Mouse (Mus musculus): ENCODE measurements at regions not wholly inside any gene's neighbourhood (a gene's known extent, or its start where the extent isn't known, plus 50 kb on each side); places are given as distances from the start of the nearest gene placed in this dataset.

GRCm38 (mm10) chr11:90814471-90814870 lies 126.3 kb upstream of the Tom1l1 start:
- Histone ChIP-seq H3K9me3 (replicated peaks; ENCODE audit: low read length) (peaks cover 58% of the 10 kb centered on the region), H3K79me2 (replicated peaks; ENCODE audit: control insufficient read depth, extremely low read depth, insufficient read depth, poor library complexity, severe bottlenecking) (no peaks in the 10 kb centered on the region), H3K27ac (ENCODE audit: insufficient read depth, low read depth) (no peak overlapping the region), H3K4me1 (ENCODE audit: control insufficient read depth in 1 of 2, insufficient read depth in 2 of 2) (no peaks in the 10 kb centered on the region), H3K4me3 (replicated peaks in 1 of 3; ENCODE audit: low read depth in 2 of 3, low read length in 2 of 3, poor library complexity in 1 of 3) (no peak overlapping the region), H3K27me3 (replicated peaks) (no peaks in the 10 kb centered on the region), H3K9ac (ENCODE audit: insufficient read depth, low read depth) (no peak overlapping the region), H3K36me3 (replicated peaks in 1 of 2; ENCODE audit: control insufficient read depth in 1 of 2, insufficient read depth in 1 of 2, low read length in 1 of 2) (no peaks in the 10 kb centered on the region), H3K4me2 (ENCODE audit: insufficient read depth, low read depth, poor library complexity, severe bottlenecking) (no peak overlapping the region)
- no peak for DNase-seq (ENCODE audit: extremely low read depth)
- TF ChIP-seq POLR2A (IDR thresholded peaks at IDR 0.05; ENCODE audit: low read depth, low read length) (no peak), JUND (conservative IDR thresholded peaks at IDR 0.05; ENCODE audit: low read depth, low read length) (no peak), PAX5 (IDR thresholded peaks at IDR 0.05; ENCODE audit: low read length) (no peak), MAX (IDR thresholded peaks at IDR 0.05; ENCODE audit: low read length) (no peak), MYC (IDR thresholded peaks at IDR 0.05; ENCODE audit: low read depth, low read length) (no peak), NELFE (IDR thresholded peaks at IDR 0.05; ENCODE audit: low read depth, low read length) (no peak), IRF4 (IDR thresholded peaks at IDR 0.05; ENCODE audit: low read depth, low read length) (no peak), ZMIZ1 (IDR thresholded peaks at IDR 0.05; ENCODE audit: low read depth, low read length) (no peak), CTCF (conservative IDR thresholded peaks at IDR 0.05 in 1 of 2, IDR thresholded peaks at IDR 0.05 in 1 of 2; ENCODE audit: low read depth in 2 of 2, low read length in 2 of 2) (no peak), MAZ (IDR thresholded peaks at IDR 0.05; ENCODE audit: low read depth, low read length) (no peak), ETS1 (conservative IDR thresholded peaks at IDR 0.05; ENCODE audit: low read depth, low read length) (no peak), RCOR1 (conservative IDR thresholded peaks at IDR 0.05; ENCODE audit: low read depth, low read length) (no peak), BHLHE40 (IDR thresholded peaks at IDR 0.05; ENCODE audit: low read depth, low read length) (no peak), ZNF384 (IDR thresholded peaks at IDR 0.05; ENCODE audit: low read depth, low read length) (no peak), UBTF (IDR thresholded peaks at IDR 0.05; ENCODE audit: low read depth, low read length) (no peak), MXI1 (IDR thresholded peaks at IDR 0.05; ENCODE audit: low read depth, low read length) (no peak)
- dilution Hi-C loops (cut with MboI; ENCODE audit: extremely low pct_ligation_motif_present, extremely low pct_unique_long_range_greater_than_20kb, low sequenced_read_pairs) (no loop called here), in situ Hi-C loops (cut with MboI; ENCODE audit: low pct_ligation_motif_present, low pct_unique_long_range_greater_than_20kb, low sequenced_read_pairs) (no loop called here)

GRCm38 (mm10) chr11:90812971-90813370 lies 124.8 kb upstream of the Tom1l1 start:
- H3K27me3 ChIP-seq (replicated peaks) = no peaks in the 10 kb centered on the region
- no peaks in the 10 kb centered on the region for H3K4me1 ChIP-seq (ENCODE audit: control insufficient read depth in 1 of 2, insufficient read depth in 2 of 2)
- no peaks in the 10 kb centered on the region for H3K79me2 ChIP-seq (replicated peaks; ENCODE audit: control insufficient read depth, extremely low read depth, insufficient read depth, poor library complexity, severe bottlenecking)
- H3K4me3 ChIP-seq (replicated peaks in 1 of 3; ENCODE audit: low read depth in 2 of 3, low read length in 2 of 3, poor library complexity in 1 of 3) = no peak overlapping the region
- no peak overlapping the region for H3K9ac ChIP-seq (ENCODE audit: insufficient read depth, low read depth)
- no peaks in the 10 kb centered on the region for H3K36me3 ChIP-seq (replicated peaks in 1 of 2; ENCODE audit: control insufficient read depth in 1 of 2, insufficient read depth in 1 of 2, low read length in 1 of 2)
- TF ChIP-seq BHLHE40 (IDR thresholded peaks at IDR 0.05; ENCODE audit: low read depth, low read length) (no peak), EP300 (IDR thresholded peaks at IDR 0.05; ENCODE audit: low read length) (no peak), NELFE (IDR thresholded peaks at IDR 0.05; ENCODE audit: low read depth, low read length) (no peak), POLR2A (IDR thresholded peaks at IDR 0.05; ENCODE audit: low read depth, low read length) (no peak), IRF4 (IDR thresholded peaks at IDR 0.05; ENCODE audit: low read depth, low read length) (no peak), NRF1 (IDR thresholded peaks at IDR 0.05; ENCODE audit: low read depth, low read length) (no peak), ZMIZ1 (IDR thresholded peaks at IDR 0.05; ENCODE audit: low read depth, low read length) (no peak), E2F4 (IDR thresholded peaks at IDR 0.05; ENCODE audit: insufficient replicate concordance, low read depth, low read length) (no peak), TCF12 (IDR thresholded peaks at IDR 0.05; ENCODE audit: low read depth, low read length) (no peak), CHD2 (IDR thresholded peaks at IDR 0.05; ENCODE audit: low read length) (no peak), USF1 (IDR thresholded peaks at IDR 0.05; ENCODE audit: low read depth, low read length) (no peak)
- no peak for DNase-seq (ENCODE audit: extremely low read depth)
- peaks cover 63% of the 10 kb centered on the region for H3K9me3 ChIP-seq (replicated peaks; ENCODE audit: low read length)
- in situ Hi-C loops (cut with MboI; ENCODE audit: low pct_ligation_motif_present, low pct_unique_long_range_greater_than_20kb, low sequenced_read_pairs) (no loop called here), dilution Hi-C loops (cut with MboI; ENCODE audit: extremely low pct_ligation_motif_present, extremely low pct_unique_long_range_greater_than_20kb, low sequenced_read_pairs) (no loop called here)
- no peak overlapping the region for H3K27ac ChIP-seq (ENCODE audit: insufficient read depth, low read depth)
- no peak overlapping the region for H3K4me2 ChIP-seq (ENCODE audit: insufficient read depth, low read depth, poor library complexity, severe bottlenecking)

All from CH12.LX (cell line).